In the genomic region with DNA sequence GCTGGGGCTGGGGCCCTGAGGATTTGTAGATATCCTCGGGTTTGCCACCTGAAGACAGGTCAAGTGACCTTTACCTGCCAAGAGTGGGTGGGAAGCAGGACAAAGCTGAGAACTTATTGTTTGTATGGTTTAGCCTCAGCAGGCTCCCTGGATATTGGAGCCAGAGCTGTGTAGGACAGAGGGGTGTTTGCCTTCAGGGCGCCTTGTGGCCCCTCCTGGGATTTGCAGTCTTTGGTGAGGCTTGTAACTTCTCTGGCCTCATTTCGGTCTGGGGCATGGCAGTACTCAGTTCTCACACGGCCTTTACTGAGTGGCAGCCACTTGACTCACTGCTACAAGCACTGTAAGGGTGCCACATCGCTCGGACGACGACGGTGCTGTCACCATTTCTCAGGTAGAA, we compare ENCODE assay signal across 9 mouse cellular contexts.
DNase-seq lines count a peak whose midpoint lies in the region; ATAC-seq and TF ChIP-seq lines count a peak whose summit lies in the region.
"Had no signal": no experiment of that assay in that cellular context is flagged by ENCODE, and none has a peak within 500 bp of the region (broad histone marks: within the 10 kb centered on the region; RNA-seq: fewer than 3 reads in every experiment).

No protein-coding gene starts in this region.

- TF ChIP-seq CTCF in layer of hippocampus, adult 2 months (conservative IDR thresholded peaks at IDR 0.05): 0 out of 2 replicates have a peak, but pooled peaks have one; percentile 9
- no peak for TF ChIP-seq CTCF in hindbrain, postnatal 0 days (IDR thresholded peaks at IDR 0.05; ENCODE audit: low read depth)
- TF ChIP-seq CTCF in midbrain, postnatal 0 days (IDR thresholded peaks at IDR 0.05): no peak

- DNase-seq in layer of hippocampus, adult 2 months (ENCODE audit: low spot score in 2 of 2): no peak
- DNase-seq in layer of hippocampus, postnatal 14 days (ENCODE audit: low spot score in 2 of 2): no peak
- DNase-seq in hindbrain, postnatal 0 days (ENCODE audit: low spot score): no peak
- DNase-seq in midbrain, postnatal 0 days (ENCODE audit: low spot score): no peak
- DNase-seq in thymus, postnatal 0 days (ENCODE audit: low spot score): no peak
- DNase-seq in gastrocnemius, postnatal 4 days (ENCODE audit: low spot score in 2 of 2): no peak
- no peak for DNase-seq in layer of hippocampus, postnatal 10 days (ENCODE audit: low spot score in 2 of 2)
- DNase-seq: lung, postnatal 36 days had no signal

- peaks cover 3% of the 10 kb centered on the region; the same call in 1 of the 2 replicates for H3K27me3 ChIP-seq in embryonic facial prominence, embryonic 15.5 days
- no peaks in the 10 kb centered on the region for H3K27me3 ChIP-seq in hindbrain, postnatal 0 days (ENCODE audit: insufficient read depth, low read length)
- H3K27me3 ChIP-seq in midbrain, postnatal 0 days (ENCODE audit: insufficient read depth, low read length): no peaks in the 10 kb centered on the region

- no peak for ATAC-seq in embryonic facial prominence, embryonic 15.5 days (ENCODE audit: insufficient number of reproducible peaks, low FRiP score, low TSS enrichment, low read depth)
- ATAC-seq in hindbrain, postnatal 0 days: peak; percentile 27; the same call in 1 of the 2 replicates
- peak; percentile 38; the same call in 1 of the 2 replicates for ATAC-seq in midbrain, postnatal 0 days (ENCODE audit: low FRiP score)

- H3K9ac ChIP-seq in embryonic facial prominence, embryonic 15.5 days: no peak overlapping the region
- H3K9ac ChIP-seq in hindbrain, postnatal 0 days (replicated peaks; ENCODE audit: low read length): no peak overlapping the region
- H3K9ac ChIP-seq in midbrain, postnatal 0 days (replicated peaks; ENCODE audit: low read length, poor library complexity, severe bottlenecking): peak overlapping the region; percentile 50; the same call in 1 of the 2 replicates

- H3K4me1 ChIP-seq in embryonic facial prominence, embryonic 15.5 days: peaks cover 21% of the 10 kb centered on the region
- H3K4me1 ChIP-seq in hindbrain, postnatal 0 days (ENCODE audit: insufficient read depth, low read length): peaks cover 6% of the 10 kb centered on the region; the same call in 1 of the 2 replicates
- H3K4me1 ChIP-seq in midbrain, postnatal 0 days (ENCODE audit: insufficient read depth, low read length): peaks cover 8% of the 10 kb centered on the region; the same call in 1 of the 2 replicates

- H3K36me3 ChIP-seq in embryonic facial prominence, embryonic 15.5 days: no peaks in the 10 kb centered on the region
- H3K36me3 ChIP-seq in hindbrain, postnatal 0 days (ENCODE audit: insufficient read depth, low read length): no peaks in the 10 kb centered on the region
- no peaks in the 10 kb centered on the region for H3K36me3 ChIP-seq in midbrain, postnatal 0 days (ENCODE audit: insufficient read depth, low read length)

- no peak overlapping the region for H3K4me3 ChIP-seq in layer of hippocampus, adult 2 months
- H3K4me3 ChIP-seq in embryonic facial prominence, embryonic 15.5 days (replicated peaks): no peak overlapping the region
- peak overlapping the region; percentile 33; the same call in 1 of the 2 replicates for H3K4me3 ChIP-seq in hindbrain, postnatal 0 days (ENCODE audit: low read length)
- H3K4me3 ChIP-seq in midbrain, postnatal 0 days (ENCODE audit: low read depth, low read length): peak overlapping the region; percentile 29; the same call in 1 of the 2 replicates

- no peaks in the 10 kb centered on the region for H3K9me3 ChIP-seq in embryonic facial prominence, embryonic 15.5 days (replicated peaks)
- H3K9me3 ChIP-seq in hindbrain, postnatal 0 days (ENCODE audit: low read length): no peaks in the 10 kb centered on the region
- no peaks in the 10 kb centered on the region for H3K9me3 ChIP-seq in midbrain, postnatal 0 days (ENCODE audit: low read length)

- 37% methylated on average over 9 of the region's 9 CpGs for WGBS in embryonic facial prominence, embryonic 15.5 days
- WGBS in hindbrain, postnatal 0 days: 33% methylated on average over 9 of the region's 9 CpGs
- WGBS in midbrain, postnatal 0 days: 36% methylated on average over 9 of the region's 9 CpGs

- H3K27ac ChIP-seq in layer of hippocampus, adult 2 months: no peak overlapping the region
- no peak overlapping the region for H3K27ac ChIP-seq in embryonic facial prominence, embryonic 15.5 days (replicated peaks)
- H3K27ac ChIP-seq in hindbrain, postnatal 0 days: no peak overlapping the region
- no peak overlapping the region for H3K27ac ChIP-seq in midbrain, postnatal 0 days (ENCODE audit: low read depth, low read length)

- peak overlapping the region; percentile 88 for H3K4me2 ChIP-seq in embryonic facial prominence, embryonic 15.5 days (replicated peaks)
- H3K4me2 ChIP-seq in hindbrain, postnatal 0 days (ENCODE audit: low read depth, low read length): peak overlapping the region; percentile 68
- peak overlapping the region; percentile 75 for H3K4me2 ChIP-seq in midbrain, postnatal 0 days (ENCODE audit: low read depth, low read length, poor library complexity, severe bottlenecking)

Comparison
In these comparisons a context has a peak if more than half of its experiments do, and no peak if none do; other contexts are left out.
1. H3K4me3 ChIP-seq: peak in hindbrain, postnatal 0 days (single experiment) and midbrain, postnatal 0 days (single experiment); none in layer of hippocampus, adult 2 months (single experiment) and embryonic facial prominence, embryonic 15.5 days (single experiment).
2. Peak in every context shown above with its lines, with median percentiles within 50 percentile points of each other: H3K4me2 ChIP-seq.